Mouse (Mus musculus) brain, embryonic 14.5 days (tissue): ENCODE data around the gene Sh2b2.

Experiments
- CTCF ChIP-seq: fragments of 200-500 bp; IDR thresholded peaks from 2 replicates; pipeline ENCODE4 v1.5.1; 2012; ENCODE audit warnings: inconsistent platforms, mild to moderate bottlenecking, moderate library complexity, borderline replicate concordance; ENCODE audit not compliant: insufficient read depth, insufficient read length; ENCODE audit errors: extremely low read depth
- POLR2A ChIP-seq: fragments of 200-500 bp; IDR thresholded peaks from 2 replicates; pipeline ENCODE4 v1.6.1; 2012; ENCODE audit warnings: mild to moderate bottlenecking, inconsistent platforms, borderline replicate concordance; ENCODE audit not compliant: poor library complexity, insufficient read depth, insufficient read length, severe bottlenecking; ENCODE audit errors: extremely low read depth

GRCm38 (mm10) chr5:136269937-136270336 lies 23.6 kb upstream of the Sh2b2 start:
- TF ChIP-seq CTCF (no peak), POLR2A (no peak)
